Mouse (Mus musculus) heart, adult 8-10 months (tissue): Measurements from ENCODE around the gene Cacna1e. TPM values are rescaled to one million over a fixed set of nuclear protein-coding genes. Genes with fewer than 3 reads are reported as not detected.

Source experiments
- DNase-seq: peaks from one replicate; pipeline ENCODE4 v3.0.0; 2022; ENCODE audit warnings: low spot score
- total RNA-seq, 4 experiments: library from RNA; stranded (reverse); gene quantifications; 2 replicates each; pipeline ENCODE4 v1.2.4; 2022

The Cacna1e gene
- total RNA-seq = under 1 TPM; 0.20 to 0.34 (median 0.25) TPM

GRCm38 (mm10) chr1:154884275-154885206, at the start of gene Cacna1e:
TSS of gene Cacna1e (minus strand) at chr1:154884501.
- no peak for DNase-seq

- peak; percentile 55 for DNase-seq
These were observed 34.1 kb upstream of the Cacna1e start for GRCm38 (mm10) chr1:154918406-154918805.

- peak; percentile 31 for DNase-seq
These were observed 33.1 kb upstream of the Cacna1e start for GRCm38 (mm10) chr1:154917438-154917837.

GRCm38 (mm10) chr1:154909554-154909953, 25.3 kb upstream of the Cacna1e start:
- DNase-seq = no peak

- DNase-seq = peak; percentile 9
These were observed 13.1 kb upstream of the Cacna1e start for GRCm38 (mm10) chr1:154897390-154897789.

- no peak for DNase-seq
These were observed 5.9 kb upstream of the Cacna1e start for GRCm38 (mm10) chr1:154890244-154890643.

- no peak for DNase-seq
These were observed 4.2 kb upstream of the Cacna1e start for GRCm38 (mm10) chr1:154888495-154888894.

GRCm38 (mm10) chr1:154888018-154888417, 3.7 kb upstream of the Cacna1e start:
- DNase-seq = no peak

GRCm38 (mm10) chr1:154887546-154887945, 3.2 kb upstream of the Cacna1e start:
- DNase-seq = no peak

- DNase-seq = no peak
These were observed 2.3 kb upstream of the Cacna1e start for GRCm38 (mm10) chr1:154886611-154887010.

GRCm38 (mm10) chr1:154885207-154885548, 877 bp upstream of the Cacna1e start:
- no peak for DNase-seq

- no peak for DNase-seq
These were observed 607 bp downstream of the Cacna1e start for GRCm38 (mm10) chr1:154883596-154884191.

- DNase-seq = no peak
These were observed 18.3 kb downstream of the Cacna1e start for GRCm38 (mm10) chr1:154865981-154866380.

GRCm38 (mm10) chr1:154861416-154861815, 22.9 kb downstream of the Cacna1e start:
- DNase-seq = no peak

- DNase-seq = no peak
These were observed 29.7 kb downstream of the Cacna1e start for GRCm38 (mm10) chr1:154854564-154854963.

- DNase-seq = no peak
These were observed 33.6 kb downstream of the Cacna1e start for GRCm38 (mm10) chr1:154850515-154851287.

- no peak for DNase-seq
These were observed 35.4 kb downstream of the Cacna1e start for GRCm38 (mm10) chr1:154848683-154849579.

GRCm38 (mm10) chr1:154846900-154847299, 37.4 kb downstream of the Cacna1e start:
- no peak for DNase-seq

- DNase-seq = no peak
These were observed 40.9 kb downstream of the Cacna1e start for GRCm38 (mm10) chr1:154843427-154843826.

GRCm38 (mm10) chr1:154842336-154842735, 42.0 kb downstream of the Cacna1e start:
- DNase-seq = no peak

- DNase-seq = no peak
These were observed 43.2 kb downstream of the Cacna1e start for GRCm38 (mm10) chr1:154841057-154841630.
